Mouse (Mus musculus) G1E-ER4 (cell line): Measurements from ENCODE around the gene Tmem151a. TPM values are rescaled to one million over a fixed set of nuclear protein-coding genes. Genes with fewer than 3 reads are reported as not detected.

Source experiments
- GATA1 ChIP-seq: IDR thresholded peaks from one replicate; pipeline ENCODE4 v1.8.0; 2012; ENCODE audit warnings: low read length, inconsistent platforms
- polyA plus RNA-seq: library from polyadenylated mRNA; stranded (reverse); fragments of >175 nt; gene quantifications from 2 replicates; pipeline ENCODE4 v1.2.3, GENCODE M21; 2012

Tmem151a gene
- polyA plus RNA-seq, 1 experiment, result not detected

DNA sequence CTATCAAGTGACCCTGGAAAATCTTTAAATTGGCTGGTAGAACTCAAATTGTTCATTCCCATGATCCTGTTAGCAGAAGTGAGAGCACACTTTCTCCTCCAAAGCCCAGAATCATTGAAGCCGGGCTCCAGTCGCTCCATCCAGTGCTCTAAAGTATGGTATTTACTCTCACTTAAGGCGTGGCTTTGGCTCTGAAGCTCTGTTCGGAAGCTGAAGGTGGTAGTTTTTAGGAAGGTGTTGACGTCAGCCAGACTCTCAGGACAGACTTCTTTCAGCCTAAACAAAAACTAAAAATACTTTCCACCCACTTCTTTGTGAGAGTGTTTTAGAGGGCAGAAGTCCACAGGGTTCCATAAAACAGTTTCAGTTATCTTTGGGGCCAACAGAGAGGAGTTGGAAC, 11.8 kb downstream of the Tmem151a start:
- no peak for TF ChIP-seq GATA1

DNA sequence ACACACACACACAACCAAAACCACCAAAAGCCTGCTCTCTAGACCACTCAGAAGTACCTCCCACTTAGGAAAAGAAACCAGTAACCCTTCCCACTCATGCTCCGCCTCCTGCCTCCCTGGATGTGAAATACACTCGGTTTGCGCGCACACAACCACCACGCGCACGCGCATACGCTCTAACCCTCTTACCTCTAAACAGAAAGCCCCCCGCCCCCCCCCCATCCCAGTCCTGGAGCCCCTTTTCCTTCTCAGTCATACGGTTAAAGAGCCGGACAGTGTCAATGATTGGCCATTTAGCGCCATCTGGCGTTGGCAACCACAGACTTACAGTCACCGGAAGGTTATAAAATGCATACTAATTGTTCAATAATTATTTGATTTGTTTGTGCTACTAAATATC, 12.3 kb downstream of the Tmem151a start:
- TF ChIP-seq GATA1, result no peak

DNA sequence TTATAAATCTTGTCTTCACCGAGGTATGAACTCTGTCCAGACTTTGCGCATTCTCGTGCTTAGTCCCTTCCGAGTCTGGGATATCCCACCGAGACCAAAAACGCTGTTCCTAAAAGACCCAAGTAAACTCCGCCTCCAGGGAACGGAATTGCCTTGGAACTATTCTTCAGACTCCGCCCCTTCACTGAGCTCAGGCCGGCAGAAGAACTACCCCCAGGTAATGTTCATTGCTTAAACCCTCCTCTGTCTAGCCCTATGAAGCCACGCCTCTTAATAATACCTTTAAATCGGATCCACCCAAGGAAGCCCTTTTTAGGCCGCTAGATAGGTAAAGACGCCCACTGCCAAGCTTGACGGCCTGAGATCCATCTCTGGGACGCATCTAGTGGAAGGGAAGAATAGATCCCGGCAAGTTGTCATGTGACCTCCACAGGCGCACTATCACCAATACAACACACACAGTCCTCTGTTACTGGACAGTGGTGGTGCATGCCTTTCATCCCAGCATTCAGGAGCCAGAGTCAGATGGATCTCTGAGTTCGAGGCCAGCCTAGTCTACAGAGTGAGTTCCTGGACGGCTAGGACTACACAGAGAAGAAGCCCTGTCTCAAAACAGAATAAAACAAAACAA, 12.8 kb downstream of the Tmem151a start:
- TF ChIP-seq GATA1, result no peak

DNA sequence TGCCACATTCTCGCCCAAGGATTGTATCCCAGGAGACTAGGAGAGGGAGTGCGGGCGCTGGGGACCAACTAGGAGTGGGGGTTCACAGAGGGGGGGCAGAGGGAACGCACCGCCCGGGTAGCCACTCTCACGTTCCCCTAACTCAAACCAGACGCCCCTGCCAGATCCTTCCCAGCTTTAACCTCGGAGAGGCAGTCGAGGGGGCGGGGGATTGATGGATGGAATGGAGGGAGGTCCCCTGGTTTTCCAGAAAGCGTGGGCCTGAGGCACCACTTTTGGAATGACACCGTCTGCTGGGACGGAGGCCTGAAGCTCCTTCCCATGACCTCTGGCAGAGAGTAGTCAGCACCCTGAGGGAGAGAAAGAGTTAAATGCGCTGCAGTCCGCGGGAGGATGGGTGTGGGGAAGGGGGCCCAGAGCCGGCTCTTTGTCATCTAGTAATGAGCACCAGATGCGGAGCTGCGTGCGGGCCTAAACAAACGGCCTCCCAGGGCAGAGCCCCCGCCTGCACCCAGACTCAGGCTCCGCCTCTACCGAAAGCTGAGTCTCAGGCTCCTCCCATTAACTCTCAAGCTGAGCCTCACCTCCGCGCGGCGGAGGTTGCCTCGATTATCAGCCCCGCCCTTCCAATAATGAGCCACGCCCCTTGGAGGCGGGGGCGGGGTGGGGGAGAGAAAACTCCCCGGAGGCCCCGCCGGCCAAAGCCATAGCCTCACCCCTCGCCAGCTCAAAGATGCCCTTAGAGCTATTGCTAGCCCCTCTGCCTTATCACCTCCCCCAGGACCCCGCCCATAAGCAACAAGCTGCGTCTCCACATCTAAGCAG, 13.6 kb downstream of the Tmem151a start:
- TF ChIP-seq GATA1, result no peak

DNA sequence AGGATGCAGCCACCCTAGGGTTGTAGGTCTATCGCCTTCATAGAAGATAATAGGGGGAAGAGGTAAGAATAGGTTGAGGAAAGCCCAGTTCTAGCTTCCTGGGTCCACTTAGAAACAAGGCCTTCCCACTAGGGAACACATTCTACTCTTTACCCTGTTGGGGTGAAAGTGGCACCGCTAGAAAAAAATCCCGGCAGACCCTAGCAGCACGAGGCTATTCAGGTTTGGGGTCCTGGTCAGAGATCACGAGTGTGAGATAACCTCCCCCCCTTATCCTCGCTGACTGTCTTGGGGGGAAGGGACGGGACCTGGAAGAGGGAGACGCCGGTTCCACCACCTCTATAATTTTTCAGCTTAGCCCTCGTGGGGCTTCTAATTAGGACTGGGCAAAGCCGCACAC, 14.3 kb downstream of the Tmem151a start:
- TF ChIP-seq GATA1, result no peak

DNA sequence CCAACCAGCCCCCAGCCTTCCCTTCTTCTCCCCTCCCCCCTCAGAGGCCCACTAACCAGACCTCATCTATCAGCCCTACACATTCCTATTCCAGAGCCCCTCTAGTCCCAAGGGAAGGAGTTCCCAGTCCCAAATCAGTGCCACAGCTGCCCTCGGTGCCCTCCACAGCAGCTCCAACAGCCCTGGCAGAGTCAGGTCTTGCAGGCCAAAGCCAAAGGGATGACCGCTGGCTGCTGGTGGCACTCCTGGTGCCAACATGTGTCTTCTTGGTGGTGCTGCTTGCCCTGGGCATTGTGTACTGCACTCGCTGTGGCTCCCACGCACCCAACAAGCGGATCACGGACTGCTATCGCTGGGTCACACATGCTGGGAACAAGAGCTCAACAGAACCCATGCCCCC, 15.4 kb downstream of the Tmem151a start:
- no peak for TF ChIP-seq GATA1

DNA sequence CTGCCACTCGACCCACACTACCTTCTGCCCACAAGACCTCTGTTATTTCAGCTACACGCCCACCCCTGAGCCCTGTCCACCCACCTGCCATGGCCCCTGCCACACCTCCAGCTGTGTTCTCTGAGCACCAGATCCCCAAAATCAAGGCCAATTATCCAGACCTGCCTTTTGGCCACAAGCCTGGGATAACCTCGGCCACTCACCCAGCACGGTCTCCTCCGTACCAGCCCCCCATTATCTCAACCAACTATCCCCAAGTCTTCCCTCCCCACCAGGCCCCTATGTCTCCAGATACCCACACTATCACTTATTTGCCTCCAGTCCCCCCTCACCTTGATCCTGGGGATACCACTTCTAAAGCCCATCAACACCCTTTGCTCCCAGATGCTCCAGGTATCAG, 15.8 kb downstream of the Tmem151a start:
- no peak for TF ChIP-seq GATA1

DNA sequence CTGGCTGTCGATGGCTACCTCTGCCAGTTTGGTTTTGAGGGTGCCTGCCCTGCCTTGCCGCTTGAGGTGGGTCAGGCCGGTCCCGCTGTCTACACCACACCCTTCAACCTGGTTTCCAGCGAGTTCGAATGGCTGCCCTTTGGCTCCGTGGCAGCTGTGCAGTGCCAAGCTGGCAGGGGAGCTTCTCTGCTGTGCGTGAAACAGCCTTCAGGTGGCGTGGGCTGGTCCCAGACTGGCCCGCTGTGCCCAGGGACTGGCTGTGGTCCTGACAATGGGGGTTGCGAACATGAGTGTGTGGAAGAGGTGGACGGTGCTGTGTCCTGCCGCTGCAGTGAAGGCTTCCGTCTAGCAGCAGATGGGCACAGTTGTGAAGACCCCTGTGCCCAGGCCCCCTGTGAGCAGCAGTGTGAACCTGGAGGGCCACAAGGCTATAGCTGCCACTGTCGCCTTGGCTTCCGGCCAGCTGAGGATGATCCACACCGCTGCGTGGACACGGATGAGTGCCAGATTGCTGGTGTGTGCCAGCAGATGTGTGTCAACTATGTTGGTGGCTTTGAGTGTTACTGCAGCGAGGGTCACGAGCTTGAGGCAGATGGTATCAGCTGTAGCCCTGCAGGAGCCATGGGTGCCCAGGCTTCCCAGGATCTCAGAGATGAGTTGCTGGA, 16.6 kb downstream of the Tmem151a start:
- TF ChIP-seq GATA1, result no peak

DNA sequence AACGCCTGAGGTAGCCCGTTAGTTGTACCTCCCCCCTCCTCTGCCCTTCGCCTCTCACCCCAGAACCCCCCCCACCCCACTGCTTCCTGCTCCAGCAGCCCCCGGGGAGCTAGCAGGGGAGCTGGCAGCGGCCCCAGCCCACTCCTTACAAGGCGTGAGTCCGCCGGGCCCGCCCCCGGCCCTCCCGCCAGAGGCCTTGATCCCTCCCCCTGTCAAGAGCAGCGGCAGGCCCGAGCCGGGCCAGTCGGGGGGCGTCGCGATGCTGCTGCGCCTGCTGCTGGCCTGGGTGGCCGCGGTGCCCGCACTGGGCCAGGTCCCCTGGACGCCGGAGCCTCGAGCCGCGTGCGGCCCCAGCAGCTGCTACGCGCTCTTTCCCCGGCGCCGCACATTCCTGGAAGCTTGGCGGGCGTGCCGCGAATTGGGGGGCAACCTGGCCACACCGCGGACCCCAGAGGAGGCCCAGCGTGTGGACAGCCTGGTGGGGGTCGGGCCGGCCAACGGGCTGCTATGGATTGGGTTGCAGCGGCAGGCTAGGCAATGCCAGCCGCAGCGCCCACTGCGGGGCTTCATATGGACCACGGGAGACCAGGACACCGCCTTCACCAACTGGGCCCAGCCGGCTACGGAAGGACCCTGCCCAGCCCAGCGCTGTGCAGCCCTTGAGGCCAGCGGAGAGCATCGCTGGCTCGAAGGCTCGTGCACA, 17.3 kb downstream of the Tmem151a start, which contains the start of gene Cd248:
TSS of gene Cd248 (plus strand) at position 212 of the 703 bp plus-strand sequence.
- no peak for TF ChIP-seq GATA1

DNA sequence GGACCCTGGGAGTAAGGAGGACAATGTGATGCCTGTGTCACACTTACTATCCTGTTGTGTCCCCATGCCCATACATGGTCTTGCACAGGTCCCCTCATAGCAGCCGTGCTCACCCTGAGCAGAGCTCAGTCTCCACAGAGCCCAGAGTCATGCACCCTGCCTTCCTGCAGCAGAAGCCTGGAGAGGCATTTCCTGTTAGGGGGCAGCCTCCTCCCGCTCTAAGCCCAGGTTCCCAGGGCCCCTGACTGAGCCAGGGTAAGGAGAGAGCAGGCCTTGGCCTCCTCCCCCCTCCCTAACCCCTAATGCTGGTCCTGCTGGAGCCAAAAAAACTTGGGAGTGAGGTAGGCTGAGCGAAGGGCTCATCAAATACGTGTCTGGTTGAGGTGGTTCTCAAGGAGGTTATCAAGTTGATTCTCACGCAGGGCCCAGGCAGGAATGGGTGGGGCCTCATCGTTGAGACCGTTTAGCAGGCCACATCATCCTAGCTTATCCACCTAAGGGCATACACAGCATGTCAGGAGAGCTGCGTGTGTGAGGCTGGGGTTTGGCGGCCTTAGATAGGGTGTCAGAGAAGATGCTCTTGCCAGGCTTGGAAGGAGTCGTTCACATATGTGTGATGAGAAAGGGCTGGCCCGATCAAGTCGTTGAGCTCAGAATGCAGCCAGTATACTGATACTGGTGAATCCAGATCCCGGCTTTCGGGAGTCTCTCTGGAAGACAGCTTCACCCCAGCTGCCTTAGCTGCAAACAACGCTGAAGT, 18.1 kb downstream of the Tmem151a start:
- no peak for TF ChIP-seq GATA1

DNA sequence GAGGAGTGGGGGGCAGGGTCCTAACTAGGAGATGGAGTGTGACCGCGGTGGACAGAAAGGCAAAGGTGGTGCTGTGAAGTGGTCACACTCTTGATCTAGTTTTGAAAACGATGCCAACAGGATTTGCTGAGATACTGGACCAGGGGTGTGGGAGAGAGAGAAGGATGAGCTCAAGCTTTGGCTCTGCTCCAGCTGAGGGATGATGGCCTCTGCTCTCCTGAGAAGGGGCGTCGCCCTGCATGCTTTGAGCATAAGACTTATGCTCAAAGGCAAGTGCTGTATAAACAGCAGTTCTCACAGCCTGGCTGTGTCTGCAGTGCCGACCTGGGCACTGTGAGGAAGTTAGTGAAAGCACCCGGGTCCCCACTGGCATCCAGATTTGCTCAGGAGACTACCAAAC, 20.2 kb downstream of the Tmem151a start:
- no peak for TF ChIP-seq GATA1

DNA sequence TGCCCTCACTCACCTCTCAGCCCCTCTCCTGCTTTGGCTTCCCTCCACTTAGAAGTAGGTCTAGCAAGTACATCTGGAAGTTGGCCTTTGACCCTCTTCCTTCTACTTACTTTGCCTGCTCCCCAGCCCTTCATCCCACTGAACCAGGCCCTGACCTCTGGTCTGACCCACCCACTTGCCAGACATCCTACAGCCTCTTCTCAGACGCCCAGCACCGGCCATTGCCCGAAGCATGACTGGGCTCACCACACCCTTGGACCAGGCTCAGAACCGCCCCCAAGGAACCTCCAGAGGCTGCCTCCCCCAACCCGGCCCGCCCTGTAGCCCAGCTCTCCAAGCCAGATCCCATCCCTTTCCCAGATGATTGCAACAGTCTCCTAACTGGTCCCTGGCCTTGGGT, 22.9 kb downstream of the Tmem151a start:
- no peak for TF ChIP-seq GATA1

DNA sequence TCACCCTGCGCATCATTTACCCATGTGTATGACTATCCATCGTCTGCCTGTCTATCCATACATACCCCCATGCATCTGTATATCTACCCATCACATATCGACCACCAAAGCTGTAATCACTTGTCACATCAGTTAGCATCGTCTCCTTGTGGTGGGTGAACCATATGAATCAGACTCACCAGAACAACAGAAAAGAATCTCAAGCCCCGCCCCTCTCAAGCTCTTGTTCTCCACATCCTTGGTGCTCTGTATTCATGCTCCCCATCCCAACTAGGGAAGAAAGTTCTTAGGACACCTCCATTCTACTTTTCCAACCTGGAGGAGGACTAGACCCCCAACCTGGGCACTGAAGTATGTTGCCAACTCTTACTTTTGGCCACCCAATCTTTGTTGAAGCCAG, 23.3 kb downstream of the Tmem151a start:
- TF ChIP-seq GATA1, result no peak

DNA sequence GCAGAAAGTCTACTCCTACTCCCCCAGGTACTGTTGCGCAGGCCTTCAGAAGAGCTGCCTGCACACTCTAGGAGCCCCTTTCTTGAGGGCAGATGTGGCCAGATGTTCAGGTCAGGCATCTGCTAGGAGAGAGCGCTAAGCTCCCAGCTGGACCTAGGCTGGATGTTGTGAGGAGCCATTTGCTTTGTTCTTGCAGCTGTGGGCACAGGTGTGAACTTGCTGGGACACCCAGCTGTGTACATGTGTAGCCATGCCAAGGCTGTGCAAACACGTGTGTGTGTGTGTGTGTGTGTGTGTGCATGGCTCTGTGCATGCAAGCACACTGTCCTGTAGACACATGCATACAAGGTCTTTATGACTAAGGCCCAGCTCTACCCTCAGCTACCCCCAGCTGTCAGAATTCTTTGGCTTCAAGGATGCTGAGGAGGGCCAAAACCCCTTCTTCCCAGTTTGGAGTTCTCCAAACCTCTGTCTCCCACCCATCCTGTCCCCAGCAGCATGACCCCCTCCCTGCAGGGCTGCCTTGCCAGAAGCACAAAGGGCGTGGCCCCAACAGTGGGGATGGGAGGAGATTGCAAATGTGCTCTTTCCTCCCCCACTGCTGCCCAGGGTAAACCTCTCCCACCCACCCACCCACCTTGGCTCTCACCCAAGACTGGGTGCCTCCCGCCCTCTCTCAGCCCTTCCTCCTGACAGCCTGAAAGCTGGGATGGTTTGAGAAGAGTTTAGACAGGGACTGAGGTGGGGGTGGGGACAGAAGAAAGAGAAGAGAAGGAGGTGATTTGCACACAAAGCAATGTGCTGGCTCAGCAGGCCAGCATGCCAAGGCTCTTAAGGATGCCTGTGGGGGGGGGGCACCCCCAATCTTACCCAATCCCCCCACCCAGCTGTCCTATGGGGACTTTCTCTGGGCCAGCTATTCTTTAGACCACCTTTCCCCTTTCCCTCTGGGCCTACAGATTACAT, 24.7 kb downstream of the Tmem151a start:
- no peak for TF ChIP-seq GATA1
